Mouse (Mus musculus): ENCODE data around the gene Map9. TPM values are rescaled to one million over a fixed set of nuclear protein-coding genes. Genes with fewer than 3 reads are reported as not detected.
A peak's percentile ranks its signal among the peaks of the same experiment; 100 is the strongest.

Gene Map9
- polyA plus RNA-seq, 1 experiment from 2014 or later = 5.5 TPM

- no peak for ATAC-seq (ENCODE audit: insufficient read depth, low FRiP score)
- H3K4me2 ChIP-seq (ENCODE audit: low read depth, low read length) = peak overlapping the region; percentile 92
- no peak overlapping the region for H3K27ac ChIP-seq (ENCODE audit: low read length)
- peak overlapping the region; percentile 72; the same call in 1 of the 2 replicates for H3K9ac ChIP-seq (ENCODE audit: low read length)
- WGBS = 2% methylated on average over 5 of the region's 5 CpGs
- no peaks in the 10 kb centered on the region for H3K9me3 ChIP-seq (replicated peaks; ENCODE audit: control insufficient read depth, low read length)
- no peaks in the 10 kb centered on the region for H3K27me3 ChIP-seq (ENCODE audit: control insufficient read depth, insufficient read depth, low read length)
- H3K4me1 ChIP-seq (ENCODE audit: control insufficient read depth, insufficient read depth, low read length) = no peaks in the 10 kb centered on the region
- H3K36me3 ChIP-seq (ENCODE audit: control insufficient read depth, insufficient read depth, low read length) = 0 out of 2 replicates have a peak, but pooled peaks cover 3% of the 10 kb centered on the region
- H3K4me3 ChIP-seq (replicated peaks; ENCODE audit: low read length) = peak overlapping the region; percentile 89
Measured at GRCm38 (mm10) chr3:82357340-82357739, 504 bp upstream of the Map9 start.

GRCm38 (mm10) chr3:82359036-82359435 is 1.2 kb downstream of the Map9 start:
- Histone ChIP-seq H3K36me3 (ENCODE audit: control insufficient read depth, insufficient read depth, low read length) (0 out of 2 replicates have a peak, but pooled peaks cover 3% of the 10 kb centered on the region), H3K9ac (ENCODE audit: low read length) (no peak overlapping the region), H3K9me3 (replicated peaks; ENCODE audit: control insufficient read depth, low read length) (no peaks in the 10 kb centered on the region), H3K4me2 (ENCODE audit: low read depth, low read length) (no peak overlapping the region), H3K4me1 (ENCODE audit: control insufficient read depth, insufficient read depth, low read length) (no peaks in the 10 kb centered on the region), H3K27me3 (ENCODE audit: control insufficient read depth, insufficient read depth, low read length) (no peaks in the 10 kb centered on the region), H3K4me3 (replicated peaks; ENCODE audit: low read length) (no peak overlapping the region), H3K27ac (ENCODE audit: low read length) (no peak overlapping the region)
- WGBS = 88% methylated on average over 8 of the region's 8 CpGs
- no peak for ATAC-seq (ENCODE audit: insufficient read depth, low FRiP score)

GRCm38 (mm10) chr3:82362452-82362851 is 4.6 kb downstream of the Map9 start:
- Histone ChIP-seq H3K4me2 (ENCODE audit: low read depth, low read length) (no peak overlapping the region), H3K36me3 (ENCODE audit: control insufficient read depth, insufficient read depth, low read length) (0 out of 2 replicates have a peak, but pooled peaks cover 3% of the 10 kb centered on the region), H3K4me3 (replicated peaks; ENCODE audit: low read length) (no peak overlapping the region), H3K9me3 (replicated peaks; ENCODE audit: control insufficient read depth, low read length) (no peaks in the 10 kb centered on the region), H3K9ac (ENCODE audit: low read length) (no peak overlapping the region), H3K27ac (ENCODE audit: low read length) (no peak overlapping the region), H3K27me3 (ENCODE audit: control insufficient read depth, insufficient read depth, low read length) (no peaks in the 10 kb centered on the region), H3K4me1 (ENCODE audit: control insufficient read depth, insufficient read depth, low read length) (no peaks in the 10 kb centered on the region)
- 25% methylated on average over 4 of the region's 4 CpGs for WGBS
- no peak for ATAC-seq (ENCODE audit: insufficient read depth, low FRiP score)

- WGBS = 82% methylated on average over 8 of the region's 8 CpGs
- Histone ChIP-seq H3K27me3 (ENCODE audit: control insufficient read depth, insufficient read depth, low read length) (no peaks in the 10 kb centered on the region), H3K36me3 (ENCODE audit: control insufficient read depth, insufficient read depth, low read length) (0 out of 2 replicates have a peak, but pooled peaks cover 3% of the 10 kb centered on the region), H3K4me2 (ENCODE audit: low read depth, low read length) (no peak overlapping the region), H3K4me1 (ENCODE audit: control insufficient read depth, insufficient read depth, low read length) (no peaks in the 10 kb centered on the region), H3K4me3 (replicated peaks; ENCODE audit: low read length) (no peak overlapping the region), H3K9me3 (replicated peaks; ENCODE audit: control insufficient read depth, low read length) (no peaks in the 10 kb centered on the region), H3K9ac (ENCODE audit: low read length) (no peak overlapping the region), H3K27ac (ENCODE audit: low read length) (peak overlapping the region; percentile 55)
- no peak for ATAC-seq (ENCODE audit: insufficient read depth, low FRiP score)
Measured at GRCm38 (mm10) chr3:82364505-82364904, 6.7 kb downstream of the Map9 start.

GRCm38 (mm10) chr3:82364988-82365387 is 7.1 kb downstream of the Map9 start:
- no peak overlapping the region for H3K4me3 ChIP-seq (replicated peaks; ENCODE audit: low read length)
- H3K9ac ChIP-seq (ENCODE audit: low read length) = no peak overlapping the region
- H3K27ac ChIP-seq (ENCODE audit: low read length) = peak overlapping the region; percentile 51; the same call in 1 of the 2 replicates
- H3K9me3 ChIP-seq (replicated peaks; ENCODE audit: control insufficient read depth, low read length) = no peaks in the 10 kb centered on the region
- no peaks in the 10 kb centered on the region for H3K27me3 ChIP-seq (ENCODE audit: control insufficient read depth, insufficient read depth, low read length)
- no peak overlapping the region for H3K4me2 ChIP-seq (ENCODE audit: low read depth, low read length)
- no peak for ATAC-seq (ENCODE audit: insufficient read depth, low FRiP score)
- 0 out of 2 replicates have a peak, but pooled peaks cover 3% of the 10 kb centered on the region for H3K36me3 ChIP-seq (ENCODE audit: control insufficient read depth, insufficient read depth, low read length)
- WGBS = 29% methylated on average over 4 of the region's 4 CpGs
- no peaks in the 10 kb centered on the region for H3K4me1 ChIP-seq (ENCODE audit: control insufficient read depth, insufficient read depth, low read length)

- Histone ChIP-seq H3K4me3 (replicated peaks; ENCODE audit: low read length) (no peak overlapping the region), H3K27ac (ENCODE audit: low read length) (0 out of 2 replicates have a peak overlapping the region, but pooled peaks have one; percentile 14), H3K27me3 (ENCODE audit: control insufficient read depth, insufficient read depth, low read length) (no peaks in the 10 kb centered on the region), H3K9me3 (replicated peaks; ENCODE audit: control insufficient read depth, low read length) (no peaks in the 10 kb centered on the region), H3K9ac (ENCODE audit: low read length) (no peak overlapping the region), H3K4me2 (ENCODE audit: low read depth, low read length) (no peak overlapping the region), H3K36me3 (ENCODE audit: control insufficient read depth, insufficient read depth, low read length) (no peaks in the 10 kb centered on the region), H3K4me1 (ENCODE audit: control insufficient read depth, insufficient read depth, low read length) (no peaks in the 10 kb centered on the region)
- 66% methylated on average over 21 of the region's 21 CpGs for WGBS
- ATAC-seq (ENCODE audit: insufficient read depth, low FRiP score) = peak; percentile 62; the same call in 1 of the 2 replicates
Measured at GRCm38 (mm10) chr3:82369063-82369860, 11.4 kb downstream of the Map9 start.

GRCm38 (mm10) chr3:82370439-82371011 is 12.7 kb downstream of the Map9 start:
- no peak for ATAC-seq (ENCODE audit: insufficient read depth, low FRiP score)

GRCm38 (mm10) chr3:82376965-82377364 is 19.1 kb downstream of the Map9 start:
- Histone ChIP-seq H3K4me3 (replicated peaks; ENCODE audit: low read length) (no peak overlapping the region), H3K27me3 (ENCODE audit: control insufficient read depth, insufficient read depth, low read length) (no peaks in the 10 kb centered on the region), H3K36me3 (ENCODE audit: control insufficient read depth, insufficient read depth, low read length) (peaks cover 7% of the 10 kb centered on the region; the same call in 1 of the 2 replicates), H3K27ac (ENCODE audit: low read length) (no peak overlapping the region), H3K9me3 (replicated peaks; ENCODE audit: control insufficient read depth, low read length) (no peaks in the 10 kb centered on the region), H3K4me1 (ENCODE audit: control insufficient read depth, insufficient read depth, low read length) (no peaks in the 10 kb centered on the region), H3K9ac (ENCODE audit: low read length) (no peak overlapping the region), H3K4me2 (ENCODE audit: low read depth, low read length) (no peak overlapping the region)
- ATAC-seq (ENCODE audit: insufficient read depth, low FRiP score) = no peak
- WGBS = 85% methylated on average over 14 of the region's 14 CpGs

More at GRCm38 (mm10) chr3:82370439-82371011, 12.7 kb downstream of the Map9 start:
- no peak overlapping the region for H3K4me3 ChIP-seq (replicated peaks; ENCODE audit: low read length)
- H3K4me2 ChIP-seq (ENCODE audit: low read depth, low read length) = no peak overlapping the region
- H3K9me3 ChIP-seq (replicated peaks; ENCODE audit: control insufficient read depth, low read length) = no peaks in the 10 kb centered on the region
- 80% methylated on average over 10 of the region's 10 CpGs for WGBS
- H3K27me3 ChIP-seq (ENCODE audit: control insufficient read depth, insufficient read depth, low read length) = no peaks in the 10 kb centered on the region
- H3K36me3 ChIP-seq (ENCODE audit: control insufficient read depth, insufficient read depth, low read length) = no peaks in the 10 kb centered on the region
- H3K27ac ChIP-seq (ENCODE audit: low read length) = no peak overlapping the region
- H3K9ac ChIP-seq (ENCODE audit: low read length) = no peak overlapping the region
- no peaks in the 10 kb centered on the region for H3K4me1 ChIP-seq (ENCODE audit: control insufficient read depth, insufficient read depth, low read length)

GRCm38 (mm10) chr3:82382325-82382724 is 24.5 kb downstream of the Map9 start:
- Histone ChIP-seq H3K4me2 (ENCODE audit: low read depth, low read length) (no peak overlapping the region), H3K27me3 (ENCODE audit: control insufficient read depth, insufficient read depth, low read length) (no peaks in the 10 kb centered on the region), H3K36me3 (ENCODE audit: control insufficient read depth, insufficient read depth, low read length) (peaks cover 7% of the 10 kb centered on the region; the same call in 1 of the 2 replicates), H3K9ac (ENCODE audit: low read length) (no peak overlapping the region), H3K4me1 (ENCODE audit: control insufficient read depth, insufficient read depth, low read length) (no peaks in the 10 kb centered on the region), H3K9me3 (replicated peaks; ENCODE audit: control insufficient read depth, low read length) (no peaks in the 10 kb centered on the region), H3K4me3 (replicated peaks; ENCODE audit: low read length) (no peak overlapping the region), H3K27ac (ENCODE audit: low read length) (no peak overlapping the region)
- WGBS = 84% methylated on average over 11 of the region's 11 CpGs
- no peak for ATAC-seq (ENCODE audit: insufficient read depth, low FRiP score)

Measured in stomach, embryonic 16.5 days (tissue).